Mouse (Mus musculus): ENCODE measurements around the gene Vwa1.

Gene Vwa1

DNA sequence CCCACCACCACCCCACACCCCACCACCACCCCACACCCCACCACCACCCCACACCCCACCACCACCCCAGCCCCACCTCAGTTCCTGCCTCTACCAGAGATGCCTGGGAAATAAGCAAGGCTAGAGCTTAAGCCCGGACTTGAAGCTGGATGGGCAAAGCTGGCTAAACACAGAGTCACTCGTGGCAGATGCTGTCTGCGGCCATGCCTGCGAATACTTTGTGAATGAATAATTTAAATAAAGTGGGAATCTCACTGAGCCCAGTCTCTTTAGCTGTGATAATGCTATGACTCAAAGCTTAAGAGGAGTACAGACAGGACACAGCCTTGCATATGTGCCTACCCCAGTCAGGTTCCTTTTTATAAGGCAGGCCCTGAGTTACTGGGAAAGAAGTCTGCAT is 5.0 kb upstream of the Vwa1 start:
- DNase-seq (ENCODE audit: low read depth) = no peak

DNA sequence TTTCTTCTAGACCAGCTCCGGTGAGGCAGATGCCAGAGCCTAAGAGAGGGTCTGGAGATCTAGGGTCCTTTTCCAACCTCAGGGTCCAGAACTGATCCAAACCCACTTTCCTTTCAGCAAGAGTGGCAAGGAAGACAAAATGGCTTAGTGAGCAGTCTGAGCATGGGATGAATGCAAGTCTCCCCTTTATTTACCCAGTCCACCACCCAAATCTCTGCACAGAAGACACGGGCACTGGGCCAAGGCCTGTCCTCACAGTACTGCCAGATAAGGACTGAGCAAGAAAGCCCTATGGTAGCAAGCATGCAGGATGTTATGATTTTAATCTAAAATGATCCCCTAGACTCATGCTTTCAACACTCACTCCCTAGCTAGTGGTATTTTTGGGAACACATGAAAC is 3.3 kb upstream of the Vwa1 start:
- DNase-seq (ENCODE audit: low read depth) = no peak

DNA sequence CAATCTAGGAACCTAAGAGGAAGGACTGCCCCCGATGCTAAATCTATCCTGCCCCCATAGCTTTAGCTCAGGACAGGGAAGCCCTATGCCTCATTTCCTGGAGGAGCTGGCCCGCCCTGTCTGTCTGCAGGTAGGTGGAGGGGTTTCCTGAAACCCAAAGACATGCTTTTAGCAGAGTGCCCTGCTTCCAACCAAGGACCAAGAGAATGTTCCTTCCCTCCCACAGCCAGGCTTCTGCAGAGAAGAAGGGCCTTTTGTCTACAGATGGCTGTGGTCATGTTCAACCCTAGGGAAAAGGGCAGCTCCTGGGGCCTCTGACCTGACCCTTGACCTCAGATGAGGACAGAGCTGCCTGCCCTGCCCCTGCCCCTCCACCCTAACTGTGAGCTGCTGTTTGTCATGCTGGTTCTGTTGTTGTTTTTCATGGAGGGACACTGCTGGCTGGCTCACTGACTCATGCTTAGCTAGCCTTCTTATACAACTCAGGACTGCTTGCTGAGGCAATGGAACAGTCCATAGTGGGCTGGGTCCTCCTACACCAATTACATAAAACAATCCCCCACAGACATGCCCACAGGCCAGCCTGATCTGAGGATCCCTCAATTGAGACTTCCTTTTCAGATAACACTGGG is 2.3 kb upstream of the Vwa1 start:
- no peak for DNase-seq (ENCODE audit: low read depth)

DNA sequence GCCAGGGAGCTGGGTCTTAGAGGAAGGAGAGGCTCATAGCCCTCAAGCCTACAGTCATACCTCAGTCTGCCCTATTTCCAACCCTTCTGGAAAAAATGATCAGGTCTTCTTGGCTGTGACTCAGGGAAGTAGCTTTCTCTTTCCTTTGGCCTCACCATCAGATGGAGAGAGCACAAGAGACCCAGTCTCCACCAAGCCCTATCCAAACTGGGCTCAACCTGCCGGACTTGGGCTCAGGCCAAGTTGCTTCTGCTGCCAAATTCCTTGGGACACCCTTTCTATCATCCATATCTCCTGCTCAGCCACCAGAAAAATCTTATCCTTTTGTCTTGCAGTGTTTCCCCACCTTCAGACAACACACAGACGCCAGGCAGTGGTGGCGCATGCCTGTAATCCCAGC is 1.4 kb upstream of the Vwa1 start:
- DNase-seq (ENCODE audit: low read depth) = no peak

DNA sequence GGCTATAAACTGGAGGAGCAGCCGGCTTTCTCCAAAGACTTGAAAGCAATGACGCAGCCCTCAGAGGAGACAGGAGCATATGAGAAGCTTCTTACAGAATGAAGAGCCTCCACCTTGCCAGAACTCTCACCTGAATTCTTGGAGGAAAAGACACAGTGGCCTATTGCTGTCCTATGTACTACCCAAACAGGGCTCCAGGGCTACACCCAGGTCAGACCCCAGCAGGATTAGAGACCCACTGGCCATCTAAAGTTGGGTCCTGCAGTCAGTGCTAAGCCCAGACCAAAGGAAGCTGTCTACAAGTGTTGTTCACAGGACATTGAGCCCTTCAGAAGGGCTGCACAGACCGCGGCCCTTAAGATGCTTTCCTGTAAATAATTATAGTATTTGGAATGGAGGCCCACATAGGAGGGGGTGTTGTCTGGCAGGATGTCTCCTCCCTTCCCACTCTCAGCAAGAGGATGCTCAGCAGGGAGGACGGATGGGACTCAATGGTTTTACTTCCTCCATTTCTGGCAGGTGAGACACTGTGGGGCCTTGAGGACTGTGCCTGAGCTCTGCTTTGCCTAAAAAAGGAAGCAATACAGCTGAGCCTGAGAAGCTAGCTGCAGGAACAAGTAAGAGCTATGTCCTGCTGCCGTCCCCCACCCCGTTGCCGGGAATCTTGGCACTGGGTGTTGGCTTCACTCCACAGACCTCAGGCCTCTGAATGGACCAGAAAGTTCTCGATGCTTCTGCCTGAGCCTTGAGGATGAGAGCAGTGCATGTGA is 658 bp upstream of the Vwa1 start:
- no peak for DNase-seq (ENCODE audit: low read depth)

DNA sequence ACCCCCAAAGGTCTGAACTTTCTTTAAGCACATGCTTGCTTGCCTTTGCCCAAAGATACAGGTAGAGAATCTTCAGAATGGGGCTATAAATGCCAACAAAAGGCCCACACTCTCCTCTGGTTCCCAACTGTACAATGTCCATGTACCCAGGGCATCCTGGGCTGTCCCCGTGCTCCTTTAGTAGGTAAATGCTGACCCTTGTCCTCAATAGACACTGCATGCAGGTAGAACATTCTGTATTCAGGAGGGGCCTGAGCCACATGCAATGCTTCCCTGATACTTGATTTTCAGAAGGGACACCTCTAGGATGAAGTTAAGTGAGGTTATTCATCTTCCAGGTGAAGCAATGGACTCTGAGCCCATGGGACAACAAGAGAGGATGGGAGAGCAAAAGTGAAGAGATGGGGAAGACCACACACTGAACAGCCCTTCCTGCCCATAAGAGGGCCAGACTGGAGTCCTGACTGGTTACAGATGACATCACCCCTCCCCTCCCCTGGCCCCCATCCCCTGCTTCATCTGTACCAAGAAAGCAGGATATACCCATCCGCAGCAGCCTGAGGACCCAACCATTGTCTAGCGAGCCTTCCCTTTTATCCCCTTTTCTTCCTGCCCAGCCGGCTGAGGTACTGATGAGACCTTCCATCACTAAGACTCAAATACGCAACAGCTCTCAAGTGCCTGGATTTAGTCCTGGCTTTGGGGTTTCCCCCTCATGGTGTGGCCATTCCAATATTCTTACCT is 991 bp downstream of the Vwa1 start:
- no peak for DNase-seq (ENCODE audit: low read depth)

DNA sequence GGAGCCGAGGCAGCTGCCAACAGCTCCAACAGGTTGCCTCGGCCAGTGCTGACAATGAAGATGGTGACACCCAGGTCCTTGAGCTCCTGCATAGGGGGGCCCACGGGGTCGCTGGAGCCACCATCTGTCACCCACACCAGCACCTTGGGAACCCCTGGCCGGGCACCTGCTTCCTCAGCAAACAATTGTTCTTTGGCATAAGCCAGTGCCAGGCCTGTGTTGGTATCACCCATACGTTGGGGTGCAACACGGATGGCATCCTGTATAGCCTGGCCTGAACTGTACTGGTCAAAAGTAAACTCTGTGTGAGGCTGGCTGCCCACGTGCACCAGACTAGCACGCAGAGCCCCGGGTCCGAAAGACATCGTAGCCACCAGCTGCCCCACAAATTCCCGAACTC is 1.7 kb downstream of the Vwa1 start:
- DNase-seq (ENCODE audit: low read depth) = no peak

DNA sequence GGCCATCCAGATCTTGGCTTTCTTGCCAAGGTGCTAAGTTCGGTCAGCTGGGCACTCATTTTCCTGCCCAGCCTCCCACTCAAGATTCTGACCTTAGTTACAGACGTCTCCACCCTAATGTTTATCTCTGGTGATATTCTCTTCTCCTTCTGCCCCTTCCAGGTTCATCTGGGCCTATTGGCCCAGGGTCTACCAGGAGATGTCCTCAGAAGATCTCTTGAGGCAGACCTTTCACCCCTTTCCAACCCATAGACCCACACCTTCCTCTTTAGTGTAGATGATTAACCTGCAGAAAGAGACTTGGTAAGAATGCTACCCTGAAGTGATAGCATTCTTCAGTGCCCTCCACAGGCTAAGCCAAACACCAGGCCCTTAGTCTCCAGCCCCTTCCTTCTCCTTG is 2.8 kb downstream of the Vwa1 start:
- DNase-seq (ENCODE audit: low read depth) = no peak

DNA sequence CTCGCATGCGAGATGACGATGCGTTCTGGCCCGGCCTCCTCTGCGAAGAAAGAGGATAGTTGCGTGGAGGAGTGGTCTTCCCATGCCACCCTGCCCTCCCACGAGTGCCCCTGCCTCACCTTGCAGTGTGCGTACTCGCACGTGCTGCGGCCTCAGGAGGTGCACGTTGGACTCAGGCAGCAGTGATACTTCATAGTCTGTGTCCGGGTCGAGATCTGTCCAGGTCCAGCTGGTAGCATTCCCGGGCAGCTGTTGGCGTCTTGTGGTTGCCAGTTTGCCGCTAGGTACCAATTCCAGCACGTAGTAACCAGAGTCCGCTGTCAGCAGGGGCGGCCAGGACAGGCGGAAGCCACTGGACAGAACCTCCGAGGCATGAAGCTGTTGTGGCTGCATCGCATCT is 3.9 kb downstream of the Vwa1 start:
- DNase-seq (ENCODE audit: low read depth) = no peak

DNA sequence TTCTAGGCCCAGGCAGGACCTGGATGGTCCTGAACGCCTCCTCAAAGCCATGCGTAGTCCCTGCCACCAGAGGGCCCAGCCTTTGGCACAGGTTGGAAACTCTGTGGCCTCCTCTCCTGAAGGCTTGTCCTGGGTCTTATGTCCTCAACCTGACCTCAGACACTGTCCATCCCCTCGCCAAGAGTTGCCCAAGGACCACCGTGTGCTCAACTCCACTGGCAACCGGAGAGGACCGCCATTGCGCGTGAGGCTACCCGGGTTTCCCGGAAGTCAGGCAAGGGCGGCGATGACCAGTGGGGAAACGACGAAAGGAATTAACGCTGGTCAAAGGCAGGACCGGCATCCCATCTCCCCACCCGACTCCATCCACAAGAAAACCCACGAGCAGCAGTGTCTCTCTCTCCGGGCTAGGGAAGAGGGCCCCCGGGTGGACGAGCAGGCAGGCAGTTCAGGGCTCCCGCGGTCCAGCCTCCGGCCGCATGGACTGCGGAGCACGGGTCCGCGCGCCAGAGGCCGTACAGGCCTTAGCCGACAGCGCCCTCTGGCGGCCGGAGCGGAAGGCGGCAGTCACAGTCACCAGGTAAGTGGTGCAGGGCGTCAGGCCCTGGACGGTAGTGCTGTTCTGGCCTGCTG is 4.5 kb downstream of the Vwa1 start:
- DNase-seq (ENCODE audit: low read depth) = peak; percentile 77

DNA sequence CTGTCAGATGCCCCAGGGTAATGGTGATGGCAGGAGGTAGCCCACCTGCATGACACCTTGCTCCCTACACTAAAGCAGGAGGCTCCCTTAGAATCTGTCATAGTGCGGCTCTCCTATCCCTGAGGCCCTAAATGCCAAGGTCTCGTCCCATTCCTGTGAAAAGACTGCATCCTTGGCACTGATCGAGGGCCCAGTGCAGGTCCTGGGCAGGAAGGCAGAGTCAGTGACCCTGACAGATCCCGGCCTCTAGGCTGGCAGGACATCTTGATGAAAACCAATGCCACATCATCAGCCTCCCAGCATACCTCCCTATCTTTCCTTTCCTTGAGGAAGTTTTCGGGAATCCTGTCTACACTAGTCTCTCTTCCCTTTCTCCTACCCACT is 5.0 kb downstream of the Vwa1 start:
- no peak for DNase-seq (ENCODE audit: low read depth)

DNA sequence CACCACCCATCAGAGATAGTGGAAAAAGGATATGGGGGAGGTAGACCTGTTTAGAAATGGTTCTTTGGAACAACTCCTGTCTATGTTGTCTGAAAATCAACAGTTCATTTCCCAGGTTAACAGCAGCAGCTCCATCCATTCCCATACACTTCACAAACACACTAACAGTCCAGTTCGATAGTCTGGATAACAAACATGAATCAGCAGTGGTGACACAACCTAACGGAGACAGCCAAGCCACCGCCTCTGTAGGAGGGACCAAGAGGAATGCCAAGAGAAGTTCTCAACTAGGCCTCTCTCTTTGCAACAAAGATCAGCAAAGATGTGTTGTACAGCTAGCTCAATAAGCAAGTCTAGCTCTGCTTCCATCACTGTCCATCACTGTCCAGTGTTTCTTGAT is 12.1 kb downstream of the Vwa1 start:
- DNase-seq (ENCODE audit: low read depth) = no peak

DNA sequence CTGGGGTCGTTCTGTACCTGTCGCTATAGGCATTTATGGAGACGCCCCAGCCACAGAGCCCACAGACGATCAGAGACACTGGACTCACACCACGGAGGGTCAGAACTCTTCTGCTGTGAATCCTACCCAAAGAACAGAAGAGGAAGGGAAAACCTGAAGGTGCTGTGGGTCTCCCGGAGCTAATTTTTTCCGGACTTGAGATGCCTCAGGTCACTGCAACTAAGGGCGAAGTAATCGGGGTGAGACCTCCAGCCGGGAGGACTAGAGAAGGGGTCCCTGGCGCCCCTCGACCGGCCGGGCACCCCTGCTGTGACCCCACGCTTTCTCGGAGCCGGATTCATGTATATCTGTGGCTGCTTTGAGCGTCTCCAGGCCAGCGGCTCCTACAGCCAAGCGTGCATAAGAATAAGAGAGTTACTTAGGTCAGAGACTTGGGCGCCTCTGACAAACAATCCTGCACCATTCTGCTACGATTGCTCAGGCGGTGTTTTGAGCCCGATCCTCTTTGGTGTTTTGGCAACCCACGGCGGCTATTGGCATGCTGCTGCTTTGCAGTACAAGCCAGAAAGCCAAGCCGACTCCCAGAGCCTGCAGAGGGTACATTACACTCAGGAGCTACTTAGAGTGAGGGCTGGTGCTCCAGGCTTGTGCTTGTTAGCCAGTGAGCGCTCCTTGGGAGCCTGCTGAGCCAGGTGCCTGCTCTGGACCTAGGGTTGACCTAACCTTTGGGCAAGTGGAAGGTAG is 13.0 kb downstream of the Vwa1 start:
- no peak for DNase-seq (ENCODE audit: low read depth)

DNA sequence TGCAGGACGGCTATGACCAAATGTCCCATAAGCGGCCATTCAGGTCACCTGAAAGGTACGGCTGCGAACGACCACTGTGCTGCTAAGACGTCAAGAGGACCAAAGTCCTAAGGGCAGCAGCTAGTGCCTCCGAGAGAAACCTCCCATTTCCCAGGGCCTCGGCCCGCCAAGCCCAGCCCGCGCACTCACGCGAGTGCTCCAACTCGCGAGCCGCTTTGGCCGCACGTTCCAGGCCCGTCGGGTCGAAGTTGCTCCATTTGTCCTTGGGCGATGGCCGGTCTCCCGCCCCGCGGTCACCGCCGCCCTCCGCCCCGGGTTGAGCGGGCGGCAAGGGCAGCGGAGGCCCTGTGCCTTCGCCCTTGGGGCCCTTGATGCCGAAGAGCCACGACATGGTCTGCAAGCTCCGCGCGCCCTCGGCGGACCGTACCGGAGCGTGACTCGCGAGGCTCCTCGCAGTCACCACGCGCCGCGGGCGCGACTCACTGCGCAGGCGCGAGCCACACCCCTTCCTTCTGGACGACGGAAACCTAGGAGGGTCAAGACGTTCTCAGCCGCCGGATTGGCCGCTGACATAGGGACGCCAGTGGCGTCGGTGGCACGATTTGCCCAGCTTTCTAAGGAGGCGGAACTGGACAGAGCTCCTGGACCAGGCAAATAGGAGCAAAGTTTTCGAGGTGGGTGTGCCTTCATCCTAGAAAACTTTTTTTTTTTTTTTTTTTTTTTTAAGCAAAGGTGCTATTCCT is 13.7 kb downstream of the Vwa1 start, which contains the start of gene Atad3a:
Gene Atad3a, minus strand, starts transcription at position 481 of the 743 bp plus-strand sequence.
- peak; percentile 93 for DNase-seq (ENCODE audit: low read depth)

DNA sequence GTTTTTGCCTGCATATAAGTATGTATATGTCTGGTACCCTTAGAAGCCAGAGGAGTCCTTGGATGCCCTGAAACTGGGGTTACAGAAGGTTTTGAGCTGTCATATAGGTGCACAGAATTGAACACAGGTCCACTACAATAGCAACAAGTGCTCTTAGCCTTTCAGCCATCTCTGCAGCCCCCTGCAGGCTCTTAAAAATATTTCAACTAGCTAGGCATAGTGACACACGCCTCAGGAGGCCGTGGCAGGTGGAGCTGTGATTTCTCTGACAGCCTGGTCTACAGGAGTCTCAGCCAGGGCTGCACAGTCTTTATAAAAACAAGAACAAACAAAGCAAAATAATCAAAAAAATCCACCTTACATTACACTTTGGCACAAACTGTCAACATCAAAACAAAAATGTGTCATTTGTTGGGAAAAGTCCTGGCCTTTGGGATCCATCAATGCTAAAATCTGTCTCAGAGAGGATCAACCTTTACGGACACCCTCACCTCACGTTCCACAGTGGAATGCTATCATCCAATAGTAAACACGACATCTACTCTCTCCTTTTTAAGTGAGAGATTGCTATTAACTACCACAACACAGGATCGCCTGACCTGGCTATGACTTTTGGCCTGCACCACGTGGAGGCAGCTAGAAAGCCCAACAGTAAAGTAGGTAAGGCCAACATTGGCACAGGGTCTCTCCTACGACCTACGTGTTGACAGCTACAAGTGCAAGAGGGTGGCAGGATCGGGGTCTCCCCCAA is 14.5 kb downstream of the Vwa1 start:
- DNase-seq (ENCODE audit: low read depth) = peak; percentile 59

DNA sequence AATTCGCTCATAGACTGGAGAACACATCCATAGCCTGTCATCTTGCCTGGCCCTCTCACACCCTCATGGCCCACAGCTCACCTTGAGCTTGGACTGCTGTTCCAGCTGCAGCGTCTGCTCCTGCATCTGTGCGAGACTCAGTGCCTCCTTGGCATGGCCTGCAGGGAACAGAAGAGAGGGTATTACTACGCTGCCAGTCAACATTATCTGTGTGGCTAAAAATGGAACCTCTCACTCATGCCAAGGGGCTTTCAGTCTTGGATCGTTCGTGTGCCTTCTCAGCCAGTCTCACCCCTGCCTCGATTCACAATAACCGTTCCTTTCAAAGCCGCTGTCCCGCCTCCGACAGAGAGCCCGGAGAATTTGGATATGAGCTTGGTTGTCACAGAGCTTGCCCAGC is 17.5 kb downstream of the Vwa1 start:
- DNase-seq (ENCODE audit: low read depth) = no peak

DNA sequence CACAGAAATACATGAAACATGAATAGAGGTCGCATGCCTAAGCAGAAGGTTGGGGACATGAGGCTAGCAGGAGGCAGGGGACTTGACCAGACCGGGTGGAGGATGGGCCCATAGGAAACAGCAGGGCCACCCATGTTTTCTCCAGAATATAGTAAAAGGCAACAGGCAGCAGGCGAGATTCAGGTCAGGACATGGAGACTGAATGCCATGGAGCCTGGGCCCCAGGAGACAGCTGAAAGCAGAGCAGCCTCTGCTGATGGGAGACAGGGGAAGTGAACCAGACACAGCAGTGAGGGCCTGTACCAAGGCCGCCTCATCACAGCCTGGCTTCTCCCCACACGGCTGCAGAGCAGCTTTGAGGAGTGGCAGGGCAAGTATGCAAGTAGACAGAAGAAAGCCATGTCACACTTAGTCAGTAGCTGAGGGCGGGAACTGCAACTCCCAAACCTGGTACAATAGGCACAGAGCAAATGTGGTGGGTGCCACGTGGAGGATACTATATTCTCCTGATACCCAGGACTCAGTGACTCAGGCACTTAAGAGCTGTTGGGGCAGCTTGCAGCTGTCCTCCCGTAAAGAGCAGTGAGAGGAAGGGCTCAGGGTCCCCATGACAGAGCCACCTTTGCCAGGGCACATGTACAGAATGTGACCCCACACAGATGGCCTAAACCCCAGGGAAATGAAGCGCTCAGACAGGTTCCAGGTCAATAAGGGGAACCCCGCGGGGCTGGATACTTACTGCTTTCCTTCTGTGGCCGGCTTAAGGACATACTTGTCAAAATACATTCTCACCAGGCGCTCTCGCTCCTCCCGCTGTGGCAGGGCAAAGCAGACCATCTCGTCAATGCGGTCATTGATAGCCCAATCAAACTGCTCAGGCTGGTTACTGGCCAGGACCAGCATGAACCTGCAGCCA is 27.7 kb downstream of the Vwa1 start:
- DNase-seq (ENCODE audit: low read depth) = no peak

DNA sequence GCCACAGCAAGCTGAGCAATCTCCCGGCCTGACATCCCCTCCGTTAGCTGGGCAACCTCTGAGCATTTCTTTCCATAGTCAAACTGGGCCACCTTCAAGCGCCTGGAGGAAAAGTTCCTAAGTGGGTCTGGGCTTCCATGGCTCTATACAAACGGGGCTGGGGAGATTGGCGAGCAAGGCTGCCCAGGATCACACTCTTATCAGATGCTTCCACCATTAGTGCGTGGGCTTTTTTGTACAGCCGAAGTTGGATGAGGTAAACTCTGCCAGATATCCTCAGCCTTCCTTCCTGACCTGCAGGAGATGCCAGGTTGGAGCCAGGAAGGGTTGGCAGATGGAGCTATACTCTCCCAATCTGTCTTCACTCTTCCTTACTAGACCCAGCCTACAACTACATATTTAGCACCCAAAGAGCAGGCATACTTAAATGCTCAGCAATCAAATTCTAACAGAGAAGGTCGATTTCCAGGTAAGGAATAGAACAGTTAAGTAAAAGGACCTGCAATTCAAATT is 28.4 kb downstream of the Vwa1 start:
- DNase-seq (ENCODE audit: low read depth) = no peak

DNA sequence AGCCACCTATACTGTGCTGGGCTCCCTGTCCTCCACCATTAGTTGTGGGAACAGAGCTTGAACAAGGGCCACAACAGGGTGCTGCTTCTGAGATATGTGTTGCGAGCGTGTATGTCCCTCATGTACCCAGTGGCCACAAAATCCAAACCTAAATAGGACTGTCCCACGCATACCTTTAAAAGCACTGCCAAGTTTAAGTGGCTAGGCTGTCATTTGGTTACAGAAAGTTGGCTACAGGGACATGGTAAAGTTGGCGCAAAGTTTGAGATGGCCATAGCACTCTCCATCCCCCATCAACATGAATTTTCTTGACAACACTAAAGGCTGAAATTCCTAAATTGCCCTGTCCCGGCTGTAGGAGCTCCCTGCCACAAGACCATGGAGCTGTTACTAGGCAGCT is 29.4 kb downstream of the Vwa1 start:
- DNase-seq (ENCODE audit: low read depth) = no peak

All from c-Kit-positive CD71-positive TER-119-negative erythroid progenitor cells, embryonic 14.5 days (primary cell).